Mouse (Mus musculus): ENCODE measurements around the gene Stub1.
"Not testable (repeated sequence)": the region's sequence is repeated elsewhere in the genome, so short reads cannot be mapped to it uniquely, and the experiment has no call there.

Gene Stub1

DNA sequence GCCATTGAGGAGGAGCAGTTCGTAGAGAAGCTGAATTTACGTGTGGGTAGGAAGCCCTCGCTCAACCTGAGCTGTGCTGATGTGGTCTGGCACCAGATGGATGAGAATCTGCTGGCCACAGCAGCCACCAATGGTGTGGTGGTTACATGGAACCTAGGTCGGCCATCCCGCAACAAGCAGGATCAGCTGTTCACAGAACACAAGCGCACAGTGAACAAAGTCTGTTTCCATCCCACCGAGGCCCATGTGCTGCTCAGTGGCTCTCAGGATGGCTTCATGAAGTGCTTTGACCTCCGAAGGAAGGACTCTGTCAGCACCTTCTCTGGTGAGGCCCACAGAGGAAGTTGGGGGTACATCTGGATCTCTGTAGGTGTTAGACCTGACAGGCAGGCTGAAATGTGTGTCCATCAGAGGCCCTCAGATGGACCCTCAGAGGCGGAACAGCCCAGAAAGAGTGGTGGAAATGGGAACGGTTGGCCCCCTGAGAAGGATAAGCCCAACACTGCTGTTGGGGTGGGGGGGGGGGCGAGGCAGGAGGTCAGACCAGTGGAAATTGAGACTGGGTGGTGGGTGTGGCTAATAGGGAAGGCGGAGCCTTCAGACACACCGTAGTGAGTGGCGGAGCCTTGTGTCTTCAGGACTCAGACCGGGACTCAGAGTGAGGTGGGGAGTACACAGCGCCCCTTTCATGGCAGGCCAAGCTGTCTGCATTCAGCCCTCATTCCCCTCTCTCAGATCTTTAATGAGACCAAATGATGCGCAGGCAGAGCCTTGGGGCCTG, 8.7 kb downstream of the Stub1 start:
- DNase-seq (ENCODE audit: low read depth in 2 of 2, low spot score in 2 of 2), result no peak

GRCm38 (mm10) chr17:25823452-25823851, 9.8 kb downstream of the Stub1 start, which contains the start of gene Wdr24:
TSS of gene Wdr24 (plus strand) at chr17:25823627.
- DNase-seq (ENCODE audit: low read depth in 2 of 2, low spot score in 2 of 2), result peak; percentile 74 to 76

DNA sequence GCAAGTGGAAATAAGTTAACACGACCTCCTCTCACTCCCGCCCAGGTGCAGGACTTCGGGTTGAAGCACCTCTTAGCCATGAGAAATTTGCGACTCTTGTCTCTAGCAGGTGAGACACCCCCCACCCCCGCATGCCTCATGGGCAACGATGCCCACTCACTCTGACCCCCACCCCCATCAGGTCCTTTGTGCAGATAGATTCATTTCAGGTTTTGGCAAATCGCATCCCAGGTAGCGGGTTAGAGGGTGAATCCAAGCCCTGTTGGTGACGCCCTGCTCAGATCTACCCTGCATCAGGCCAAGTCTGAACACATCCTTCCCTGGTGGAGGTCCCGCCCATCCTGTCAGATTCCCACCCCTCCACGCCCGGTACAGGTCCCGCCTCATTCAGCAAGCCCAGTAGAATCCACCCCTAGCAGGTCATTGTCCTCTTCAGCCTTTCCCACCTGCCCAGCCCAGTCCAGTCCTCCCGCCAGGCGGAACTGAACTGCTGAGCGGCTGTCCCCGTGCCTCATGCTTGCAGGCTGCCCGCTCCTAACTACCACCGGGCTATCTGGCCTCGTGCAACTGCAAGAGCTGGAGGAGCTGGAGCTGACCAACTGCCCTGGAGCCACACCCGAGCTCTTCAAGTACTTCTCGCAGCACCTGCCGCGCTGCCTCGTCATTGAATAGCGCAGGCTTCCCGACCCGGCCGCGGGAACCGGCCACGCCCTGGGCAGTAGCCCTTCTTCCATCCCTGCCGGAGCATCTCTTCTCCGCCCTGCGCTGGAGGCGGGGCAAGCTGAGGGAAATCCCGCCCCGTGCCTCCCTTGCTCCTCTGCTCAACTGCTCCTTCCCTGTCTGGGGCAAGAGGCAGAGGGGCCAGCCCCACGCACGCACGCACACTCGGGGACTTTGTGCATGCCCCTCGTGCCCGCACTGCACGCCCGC, 14.1 kb downstream of the Stub1 start:
- DNase-seq (ENCODE audit: low read depth in 2 of 2, low spot score in 2 of 2), result no peak

DNA sequence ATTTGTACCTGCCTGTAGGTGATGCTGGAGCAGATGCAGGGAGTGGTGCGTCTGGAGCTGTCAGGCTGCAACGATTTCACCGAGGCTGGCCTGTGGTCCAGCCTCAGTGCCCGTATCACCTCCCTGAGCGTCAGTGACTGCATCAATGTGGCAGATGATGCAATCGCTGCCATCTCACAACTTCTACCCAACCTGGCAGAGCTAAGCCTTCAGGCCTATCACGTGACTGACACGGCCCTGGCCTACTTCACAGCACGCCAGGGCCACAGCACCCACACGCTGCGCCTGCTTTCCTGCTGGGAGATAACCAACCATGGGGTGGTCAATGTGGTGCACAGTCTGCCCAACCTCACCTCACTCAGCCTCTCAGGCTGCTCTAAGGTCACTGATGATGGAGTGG, 15.5 kb downstream of the Stub1 start:
- DNase-seq (ENCODE audit: low read depth in 2 of 2, low spot score in 2 of 2), result no peak

- peak; percentile 58 to 76 for DNase-seq (ENCODE audit: low read depth in 2 of 2, low spot score in 2 of 2)
Observed at GRCm38 (mm10) chr17:25813471-25813870, 19.7 kb downstream of the Stub1 start.

- no peak for DNase-seq (ENCODE audit: low read depth in 2 of 2, low spot score in 2 of 2)
Observed at GRCm38 (mm10) chr17:25810890-25811289, 22.3 kb downstream of the Stub1 start.

DNA sequence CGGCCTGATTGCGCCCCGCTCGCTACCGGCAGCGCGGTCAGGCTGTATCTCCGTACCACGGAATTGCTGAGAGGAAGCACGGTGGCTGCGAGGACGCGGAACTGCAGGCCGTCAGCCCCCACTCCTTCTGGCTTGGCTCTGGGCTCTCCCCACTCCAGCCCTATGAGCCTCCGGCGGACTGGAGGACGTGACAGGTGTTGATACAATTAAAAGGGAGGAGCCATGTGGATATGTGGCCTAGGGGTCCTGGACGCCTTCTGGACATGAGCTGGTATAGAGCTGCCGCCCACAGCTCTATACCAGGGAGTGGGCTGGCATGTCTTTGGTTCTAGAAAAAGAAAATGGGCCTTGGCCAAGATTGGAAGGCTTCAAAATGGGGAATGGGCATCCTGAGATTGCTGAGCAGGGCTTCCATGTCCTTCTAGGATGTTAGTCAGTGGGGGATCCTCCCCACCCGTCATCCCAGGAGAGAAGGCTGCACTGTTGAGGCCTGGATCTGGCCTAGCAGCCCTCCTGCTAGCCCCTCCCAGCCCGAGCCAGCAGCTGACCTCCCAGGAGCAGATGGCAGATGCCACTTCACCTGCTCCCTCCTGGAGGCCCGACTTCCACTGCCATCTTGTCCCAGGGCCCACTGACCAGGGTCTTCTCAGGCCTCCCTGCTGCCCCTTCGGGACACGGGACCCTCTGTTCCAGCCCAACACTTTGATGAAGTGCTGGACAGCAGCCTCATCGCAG, 23.4 kb downstream of the Stub1 start:
- DNase-seq (ENCODE audit: low read depth in 2 of 2, low spot score in 2 of 2), result no peak

GRCm38 (mm10) chr17:25808789-25809605, 24.2 kb downstream of the Stub1 start, which contains the start of gene Fbxl16:
TSS of gene Fbxl16 (plus strand) at chr17:25809085.
- DNase-seq (ENCODE audit: low read depth in 2 of 2, low spot score in 2 of 2), result no peak

DNA sequence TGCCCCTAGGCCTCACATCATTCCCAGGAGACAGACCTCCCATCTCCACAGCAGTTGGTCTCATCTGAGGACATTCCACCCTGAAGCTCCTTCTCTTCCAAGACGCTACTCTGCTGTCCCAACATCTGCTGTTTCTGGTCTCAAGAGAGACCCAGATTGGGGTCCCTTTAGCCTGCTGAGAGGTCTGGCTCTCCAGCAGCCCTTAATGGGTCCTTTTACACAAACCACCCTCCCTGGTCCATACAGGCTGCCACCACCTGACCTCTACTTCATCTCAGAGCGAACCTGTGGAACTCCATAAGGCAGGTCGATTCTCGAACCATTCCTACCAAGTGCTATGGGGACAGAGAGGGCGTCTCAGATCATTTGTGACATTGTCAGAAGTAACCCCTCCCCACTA, 25.2 kb downstream of the Stub1 start:
- DNase-seq (ENCODE audit: low read depth in 2 of 2, low spot score in 2 of 2), result no peak

- not testable (repeated sequence) for DNase-seq (ENCODE audit: low read depth in 2 of 2, low spot score in 2 of 2)
Observed at GRCm38 (mm10) chr17:25807452-25807851, 25.8 kb downstream of the Stub1 start.

- no peak for DNase-seq (ENCODE audit: low read depth in 2 of 2, low spot score in 2 of 2)
Observed at GRCm38 (mm10) chr17:25806507-25806906, 26.7 kb downstream of the Stub1 start.

- no peak for DNase-seq (ENCODE audit: low read depth in 2 of 2, low spot score in 2 of 2)
Observed at GRCm38 (mm10) chr17:25802825-25803517, 30.2 kb downstream of the Stub1 start.

DNA sequence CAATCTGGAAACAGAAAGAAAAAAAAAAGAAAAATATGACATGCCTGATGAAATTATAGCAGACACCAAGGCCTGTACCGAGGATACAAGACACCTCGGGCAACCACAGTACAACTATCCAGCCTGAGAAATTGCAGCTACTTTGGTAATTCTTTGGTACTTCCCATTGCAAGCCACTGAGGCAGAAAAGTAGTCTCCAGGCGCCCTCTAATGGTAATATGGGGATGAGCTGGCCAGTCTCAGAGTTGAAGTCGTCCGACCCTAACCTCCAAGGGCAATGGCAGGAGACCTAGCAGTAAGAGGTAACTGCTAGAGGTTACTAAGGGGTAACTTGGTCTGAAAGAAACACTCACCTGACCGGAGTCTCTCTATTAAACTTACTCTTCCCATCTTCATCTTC, 32.2 kb downstream of the Stub1 start:
- DNase-seq (ENCODE audit: low read depth in 2 of 2, low spot score in 2 of 2), result peak; percentile 74 to 78

- DNase-seq (ENCODE audit: low read depth in 2 of 2, low spot score in 2 of 2), result peak; percentile 68 to 75
Observed at GRCm38 (mm10) chr17:25796951-25797369, 36.2 kb downstream of the Stub1 start, which contains the start of gene Metrn. TSS of gene Metrn (minus strand) at chr17:25797136.

GRCm38 (mm10) chr17:25796211-25796771, 36.9 kb downstream of the Stub1 start:
- DNase-seq (ENCODE audit: low read depth in 2 of 2, low spot score in 2 of 2), result no peak

- DNase-seq (ENCODE audit: low read depth in 2 of 2, low spot score in 2 of 2), result no peak
Observed at GRCm38 (mm10) chr17:25795609-25796092, 37.6 kb downstream of the Stub1 start, which contains the start of gene AC134908.4. TSS of gene AC134908.4 (minus strand) at chr17:25795659.

DNA sequence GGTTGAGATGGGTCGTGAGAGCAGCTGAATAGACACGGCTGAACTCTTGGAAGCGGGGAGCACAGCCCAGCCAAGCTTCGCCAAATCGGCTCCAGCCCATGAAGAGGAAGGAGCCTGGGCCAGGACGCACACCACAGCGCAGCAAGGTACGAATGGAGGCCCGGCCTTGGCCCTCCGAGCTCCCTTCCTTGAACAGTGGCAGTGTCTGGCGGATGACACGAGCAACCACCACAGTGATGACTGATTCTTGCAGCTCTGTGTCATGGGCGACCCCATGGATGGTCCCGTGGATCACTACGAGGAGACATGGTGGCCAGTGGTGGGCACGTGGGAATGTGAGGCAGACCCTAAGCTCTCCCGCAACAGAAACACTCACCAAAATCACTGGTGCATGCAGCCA, 38.2 kb downstream of the Stub1 start:
- DNase-seq (ENCODE audit: low read depth in 2 of 2, low spot score in 2 of 2), result no peak

DNA sequence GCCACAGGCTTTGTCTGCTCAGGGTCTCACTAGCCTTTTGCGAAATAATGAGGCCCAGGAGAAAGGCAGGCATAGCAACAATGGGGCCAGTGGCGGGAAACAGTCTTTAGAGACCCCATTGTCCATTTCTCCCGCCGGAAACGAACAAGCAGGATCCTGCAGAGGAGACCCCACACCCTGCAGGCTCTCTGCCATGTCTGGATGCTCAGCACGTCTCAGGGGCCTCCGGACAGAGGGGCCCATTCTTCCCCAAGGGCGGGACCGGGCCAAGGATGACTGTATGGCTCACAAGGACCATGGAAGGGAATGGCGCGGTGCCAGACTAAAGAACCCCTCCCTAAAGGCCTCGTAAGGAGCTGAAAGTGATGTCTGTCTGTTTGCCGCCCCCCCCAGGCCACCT, 39.0 kb downstream of the Stub1 start:
- no peak for DNase-seq (ENCODE audit: low read depth in 2 of 2, low spot score in 2 of 2)

GRCm38 (mm10) chr17:25792615-25793014, 40.6 kb downstream of the Stub1 start, which contains the start of gene Fam173a:
TSS of gene Fam173a (minus strand) at chr17:25792901.
- DNase-seq (ENCODE audit: low read depth in 2 of 2, low spot score in 2 of 2), result peak; percentile 63 to 75

Measured in CD8-positive naive resting alpha-beta T cell, adult 2 months (primary cell).